Mouse (Mus musculus) bone marrow macrophage, adult 2 months (primary cell): Measurements from ENCODE around the gene Dkk3.

Experiments
- CTCF ChIP-seq: IDR thresholded peaks from 2 replicates; pipeline ENCODE4 v1.5.1; 2012; ENCODE audit warnings: low read depth, mild to moderate bottlenecking, low read length, moderate library complexity
- POLR2A ChIP-seq: IDR thresholded peaks from 2 replicates; pipeline ENCODE4 v1.6.1; 2012; ENCODE audit warnings: mild to moderate bottlenecking, low read depth, low read length, borderline replicate concordance

DNA sequence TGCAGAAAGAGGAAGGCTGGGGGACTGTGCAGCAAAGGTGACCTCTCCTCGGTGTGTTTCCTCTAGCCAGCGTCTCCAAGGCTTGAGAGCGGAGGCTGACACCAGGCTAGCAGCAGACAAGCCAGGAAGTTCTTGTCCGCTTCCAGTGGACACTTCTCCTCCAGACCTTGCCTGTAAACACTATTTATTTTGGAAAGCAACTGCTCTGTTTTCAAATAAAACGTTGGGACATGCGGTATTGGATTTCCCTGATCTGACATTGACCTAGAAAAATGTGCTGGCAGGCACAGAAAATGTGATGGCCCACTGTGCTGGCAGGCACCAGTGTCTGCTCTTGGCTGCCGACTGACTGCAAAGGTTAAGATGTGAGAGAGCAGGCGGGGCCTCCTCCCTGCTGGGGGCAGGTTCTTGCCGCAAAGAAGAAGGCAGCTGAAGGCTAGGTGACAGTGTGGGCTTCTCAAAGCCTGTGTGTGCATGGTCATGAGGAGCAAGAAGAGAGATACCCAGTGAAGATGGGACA, 26.4 kb upstream of the Dkk3 start:
- TF ChIP-seq CTCF (no peak), POLR2A (no peak)
